Mouse (Mus musculus) cerebellum, adult (tissue): ENCODE results near the gene Hoxa5.

Experiments
- ATAC-seq: cut with Nextera tagmentation; 2 replicates; pipeline ENCODE4 v1.9.2; 2017; ENCODE audit warnings: mild to moderate bottlenecking, moderate library complexity, mixed read lengths; ENCODE audit not compliant: insufficient number of reproducible peaks, low FRiP score, low TSS enrichment

Hoxa5 gene

GRCm38 (mm10) chr6:52202362-52203120 lies 1.8 kb downstream of the Hoxa5 start:
- no peak for ATAC-seq

GRCm38 (mm10) chr6:52201269-52201668 lies 3.1 kb downstream of the Hoxa5 start:
- ATAC-seq: no peak

- no peak for ATAC-seq
Measured at GRCm38 (mm10) chr6:52200751-52201250, 3.6 kb downstream of the Hoxa5 start.

- no peak for ATAC-seq
Measured at GRCm38 (mm10) chr6:52200073-52200750, 4.2 kb downstream of the Hoxa5 start.

- ATAC-seq: no peak
Measured at GRCm38 (mm10) chr6:52197271-52197670, 7.1 kb downstream of the Hoxa5 start.

- no peak for ATAC-seq
Measured at GRCm38 (mm10) chr6:52196811-52197210, 7.6 kb downstream of the Hoxa5 start.

- no peak for ATAC-seq
Measured at GRCm38 (mm10) chr6:52194690-52195089, 9.7 kb downstream of the Hoxa5 start.

GRCm38 (mm10) chr6:52191860-52192550 lies 12.4 kb downstream of the Hoxa5 start:
- no peak for ATAC-seq

GRCm38 (mm10) chr6:52190906-52191810 lies 13.2 kb downstream of the Hoxa5 start, which contains the start of gene Hoxa4:
Gene Hoxa4, minus strand, starts transcription at chr6:52191753.
- ATAC-seq: no peak

- no peak for ATAC-seq
Measured at GRCm38 (mm10) chr6:52190410-52190809, 14.0 kb downstream of the Hoxa5 start.

GRCm38 (mm10) chr6:52189909-52190308 lies 14.5 kb downstream of the Hoxa5 start:
- ATAC-seq: no peak

GRCm38 (mm10) chr6:52189172-52189591 lies 15.2 kb downstream of the Hoxa5 start:
- ATAC-seq: no peak

- ATAC-seq: no peak
Measured at GRCm38 (mm10) chr6:52186500-52186899, 17.9 kb downstream of the Hoxa5 start.

GRCm38 (mm10) chr6:52185834-52186233 lies 18.6 kb downstream of the Hoxa5 start:
- ATAC-seq: no peak

- no peak for ATAC-seq
Measured at GRCm38 (mm10) chr6:52185222-52185621, 19.2 kb downstream of the Hoxa5 start.

- no peak for ATAC-seq
Measured at GRCm38 (mm10) chr6:52184668-52185067, 19.7 kb downstream of the Hoxa5 start.

- no peak for ATAC-seq
Measured at GRCm38 (mm10) chr6:52183311-52184080, 20.9 kb downstream of the Hoxa5 start.

GRCm38 (mm10) chr6:52182793-52183192 lies 21.6 kb downstream of the Hoxa5 start:
- no peak for ATAC-seq

- no peak for ATAC-seq
Measured at GRCm38 (mm10) chr6:52182030-52182429, 22.4 kb downstream of the Hoxa5 start.
